Mouse (Mus musculus) urinary bladder, postnatal 25 days (tissue): Measurements from ENCODE around the gene Nup50.
"Not testable (repeated sequence)": the region's sequence is repeated elsewhere in the genome, so short reads cannot be mapped to it uniquely, and the experiment has no call there.

Source experiments
- DNase-seq: peaks from one replicate; pipeline ENCODE4 v3.0.0; 2022; ENCODE audit warnings: low spot score

Gene Nup50

GRCm38 (mm10) chr15:84922884-84923507 is at the start of gene Nup50:
Nup50 (plus strand) TSS chr15:84923411.
- DNase-seq = peak; percentile 100

- DNase-seq = no peak
Observed at GRCm38 (mm10) chr15:84873867-84874266, 49.3 kb upstream of the Nup50 start.

GRCm38 (mm10) chr15:84877029-84877815 is 46.0 kb upstream of the Nup50 start:
- DNase-seq = no peak

- no peak for DNase-seq
Observed at GRCm38 (mm10) chr15:84888066-84888465, 35.1 kb upstream of the Nup50 start.

- no peak for DNase-seq
Observed at GRCm38 (mm10) chr15:84891246-84891645, 32.0 kb upstream of the Nup50 start.

- peak; percentile 60 for DNase-seq
Observed at GRCm38 (mm10) chr15:84891658-84892057, 31.6 kb upstream of the Nup50 start.

- not testable (repeated sequence) for DNase-seq
Observed at GRCm38 (mm10) chr15:84896216-84896615, 27.0 kb upstream of the Nup50 start.

- DNase-seq = no peak
Observed at GRCm38 (mm10) chr15:84896664-84897063, 26.5 kb upstream of the Nup50 start.

- no peak for DNase-seq
Observed at GRCm38 (mm10) chr15:84898077-84898476, 25.1 kb upstream of the Nup50 start.

GRCm38 (mm10) chr15:84903843-84904385 is 19.3 kb upstream of the Nup50 start:
- DNase-seq = no peak

- DNase-seq = no peak
Observed at GRCm38 (mm10) chr15:84913201-84913600, 10.0 kb upstream of the Nup50 start.

GRCm38 (mm10) chr15:84919938-84920337 is 3.3 kb upstream of the Nup50 start, which contains the start of gene Gm29666:
Gm29666 (minus strand) TSS chr15:84920038.
- no peak for DNase-seq

- DNase-seq = no peak
Observed at GRCm38 (mm10) chr15:84923508-84924181, 434 bp downstream of the Nup50 start.

- no peak for DNase-seq
Observed at GRCm38 (mm10) chr15:84924781-84925315, 1.6 kb downstream of the Nup50 start.

GRCm38 (mm10) chr15:84925495-84926018 is 2.3 kb downstream of the Nup50 start:
- no peak for DNase-seq

GRCm38 (mm10) chr15:84932351-84932750 is 9.1 kb downstream of the Nup50 start:
- no peak for DNase-seq

- DNase-seq = no peak
Observed at GRCm38 (mm10) chr15:84934901-84935300, 11.7 kb downstream of the Nup50 start.

- no peak for DNase-seq
Observed at GRCm38 (mm10) chr15:84940102-84940501, 16.9 kb downstream of the Nup50 start.

- DNase-seq = no peak
Observed at GRCm38 (mm10) chr15:84942647-84943285, 19.6 kb downstream of the Nup50 start.

- no peak for DNase-seq
Observed at GRCm38 (mm10) chr15:84944319-84944718, 21.1 kb downstream of the Nup50 start.

GRCm38 (mm10) chr15:84948990-84949389 is 25.8 kb downstream of the Nup50 start:
- DNase-seq = no peak

- DNase-seq = no peak
Observed at GRCm38 (mm10) chr15:84950053-84950452, 26.8 kb downstream of the Nup50 start.
